Mouse (Mus musculus): ENCODE measurements around the gene Pik3ap1. TPM values are rescaled to one million over a fixed set of nuclear protein-coding genes. Genes with fewer than 3 reads are reported as not detected.
"Not testable (repeated sequence)": the region's sequence is repeated elsewhere in the genome, so short reads cannot be mapped to it uniquely, and the experiment has no call there.

Gene Pik3ap1
- polyA plus RNA-seq, 1 experiment from 2014 or later = 2.8 TPM

DNA sequence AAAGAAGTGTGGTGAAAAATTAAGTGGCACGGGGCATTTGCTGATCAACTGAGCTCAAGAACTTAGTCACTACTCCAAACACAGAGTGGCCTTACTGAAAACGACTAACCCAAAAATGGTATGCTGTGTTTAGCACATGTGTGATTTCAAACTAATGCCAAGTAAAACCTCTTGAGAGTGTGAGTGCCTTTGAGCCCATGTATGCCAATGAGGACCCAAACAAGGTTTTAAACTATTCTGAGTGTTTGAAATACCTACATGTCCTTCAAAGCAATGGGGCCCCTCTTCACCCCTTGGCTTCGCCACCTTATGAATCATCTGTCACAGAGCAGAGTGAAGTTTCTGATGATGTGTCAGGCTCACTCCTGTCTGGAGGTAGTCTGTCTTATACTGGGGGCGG is 61.8 kb downstream of the Pik3ap1 start:
- ATAC-seq (ENCODE audit: borderline replicate concordance, extremely low read depth, low FRiP score, low TSS enrichment) = peak; percentile 42; the same call in 1 of the 2 replicates
- Histone ChIP-seq H3K4me2 (no peak overlapping the region), H3K27ac (no peak overlapping the region), H3K4me1 (no peaks in the 10 kb centered on the region), H3K27me3 (no peaks in the 10 kb centered on the region), H3K9ac (no peak overlapping the region), H3K9me3 (no peaks in the 10 kb centered on the region), H3K36me3 (no peaks in the 10 kb centered on the region), H3K4me3 (no peak overlapping the region)
- WGBS = 37% methylated on average over 4 of the region's 4 CpGs

DNA sequence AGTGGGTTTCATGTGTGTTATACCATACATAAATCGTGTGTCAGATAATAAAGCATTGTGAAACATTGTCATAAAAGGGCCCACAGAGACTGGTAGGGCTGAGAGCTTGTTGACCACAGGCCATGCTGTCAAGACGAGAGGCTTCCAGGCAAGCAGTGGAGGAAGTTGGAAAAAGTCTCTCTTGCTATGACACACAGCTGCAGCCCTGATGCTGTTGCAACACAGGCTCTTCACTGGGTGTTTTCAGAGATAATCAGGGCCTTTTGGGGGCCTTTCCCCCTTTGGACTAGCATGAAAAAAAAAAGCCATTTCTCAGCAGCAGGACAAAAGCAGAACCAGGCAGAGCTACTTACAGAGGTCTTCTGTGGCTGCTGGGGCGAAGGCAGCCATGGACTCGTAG is 63.8 kb downstream of the Pik3ap1 start:
- Histone ChIP-seq H3K9ac (no peak overlapping the region), H3K36me3 (no peaks in the 10 kb centered on the region), H3K27ac (no peak overlapping the region), H3K9me3 (no peaks in the 10 kb centered on the region), H3K4me1 (no peaks in the 10 kb centered on the region), H3K4me2 (no peak overlapping the region), H3K27me3 (no peaks in the 10 kb centered on the region), H3K4me3 (no peak overlapping the region)
- ATAC-seq (ENCODE audit: borderline replicate concordance, extremely low read depth, low FRiP score, low TSS enrichment) = no peak
- WGBS = 74% methylated on average over 4 of the region's 4 CpGs

DNA sequence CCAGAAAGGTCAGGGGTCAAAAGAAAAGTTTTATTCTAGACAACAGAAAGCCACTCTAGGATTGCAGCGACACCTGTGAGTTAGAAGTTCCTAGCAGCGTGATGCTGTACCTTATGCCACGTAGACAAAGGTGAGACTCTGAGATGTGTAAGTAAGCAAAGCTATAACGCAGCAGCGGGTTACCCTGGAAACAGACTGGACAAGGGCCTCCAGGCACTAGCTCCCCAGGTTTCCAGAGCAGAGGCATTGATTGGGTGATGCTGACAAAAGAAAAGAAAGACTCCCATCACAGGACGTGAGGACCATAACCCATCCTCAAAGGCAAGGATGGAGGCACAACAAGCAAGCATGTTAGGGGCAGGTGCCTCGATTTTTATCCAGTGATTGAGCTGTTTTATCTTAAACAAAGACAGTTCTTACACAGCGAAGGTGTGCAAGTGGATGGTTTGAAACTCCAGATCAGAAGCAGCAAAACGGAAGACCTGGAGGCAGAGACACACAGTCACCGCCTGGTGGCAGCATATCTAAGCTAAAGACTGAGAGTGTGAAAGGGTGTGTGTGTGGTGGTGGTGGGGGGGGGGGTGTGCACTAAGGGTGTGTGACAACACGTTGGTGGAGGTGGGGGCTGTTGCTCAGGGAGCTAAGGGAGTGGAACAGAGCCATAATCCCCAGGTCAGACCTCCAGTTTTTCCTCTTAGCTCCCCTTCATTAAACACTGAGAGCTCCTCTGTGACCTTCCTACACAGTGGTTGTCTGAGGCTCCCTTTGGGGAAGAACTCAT is 67.4 kb downstream of the Pik3ap1 start:
- Histone ChIP-seq H3K36me3 (no peaks in the 10 kb centered on the region), H3K9me3 (no peaks in the 10 kb centered on the region), H3K27me3 (no peaks in the 10 kb centered on the region), H3K9ac (no peak overlapping the region), H3K27ac (no peak overlapping the region), H3K4me2 (no peak overlapping the region), H3K4me1 (no peaks in the 10 kb centered on the region), H3K4me3 (no peak overlapping the region)
- no peak for ATAC-seq (ENCODE audit: borderline replicate concordance, extremely low read depth, low FRiP score, low TSS enrichment)
- 35% methylated on average over 11 of the region's 11 CpGs for WGBS

DNA sequence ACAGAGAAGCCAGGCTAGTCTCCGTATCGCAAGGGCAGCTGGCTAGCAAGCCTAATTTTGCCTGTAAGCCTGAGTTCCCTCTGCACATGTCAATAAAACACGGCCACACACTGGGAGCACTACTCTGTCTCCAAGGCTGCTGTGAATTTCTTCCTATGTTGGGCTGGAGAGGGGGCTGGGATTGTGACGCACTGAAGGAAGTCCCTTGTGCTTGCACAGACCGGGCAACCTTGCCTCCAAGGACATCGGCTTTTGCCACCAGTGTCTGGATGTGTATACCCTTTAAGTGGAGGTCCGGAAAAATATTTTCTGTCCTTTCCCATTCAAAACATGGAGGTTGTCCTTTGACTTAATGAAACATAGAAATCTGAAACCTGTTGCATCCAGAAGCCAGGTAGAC is 70.2 kb downstream of the Pik3ap1 start:
- Histone ChIP-seq H3K4me2 (no peak overlapping the region), H3K4me3 (no peak overlapping the region), H3K27ac (no peak overlapping the region), H3K9ac (no peak overlapping the region), H3K4me1 (peaks cover 7% of the 10 kb centered on the region), H3K36me3 (no peaks in the 10 kb centered on the region), H3K27me3 (no peaks in the 10 kb centered on the region), H3K9me3 (no peaks in the 10 kb centered on the region)
- ATAC-seq (ENCODE audit: borderline replicate concordance, extremely low read depth, low FRiP score, low TSS enrichment) = no peak
- WGBS = 76% methylated on average over 7 of the region's 7 CpGs

DNA sequence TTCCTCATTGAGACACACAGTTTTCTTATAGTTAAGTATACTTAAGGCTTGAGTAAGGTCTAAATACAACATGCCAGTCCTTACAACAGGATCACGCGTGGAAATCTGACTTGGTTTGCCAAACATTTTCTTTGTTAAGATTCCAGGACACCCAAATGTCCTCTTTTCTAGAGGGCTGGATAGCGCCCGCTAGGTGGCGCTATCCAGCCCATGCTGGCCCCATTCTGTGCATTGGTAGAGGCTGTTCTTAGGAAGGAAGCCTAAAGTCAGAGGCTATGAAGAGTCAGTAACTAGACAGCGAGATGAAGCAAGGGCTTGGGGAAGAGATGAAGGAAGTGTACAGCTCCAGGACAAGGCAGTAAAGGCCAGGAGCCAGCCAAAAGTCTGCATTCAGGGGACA is 71.2 kb downstream of the Pik3ap1 start:
- 23% methylated on average over 6 of the region's 6 CpGs for WGBS
- ATAC-seq (ENCODE audit: borderline replicate concordance, extremely low read depth, low FRiP score, low TSS enrichment) = no peak
- Histone ChIP-seq H3K4me2 (no peak overlapping the region), H3K27ac (no peak overlapping the region), H3K27me3 (no peaks in the 10 kb centered on the region), H3K4me1 (peaks cover 7% of the 10 kb centered on the region), H3K9ac (no peak overlapping the region), H3K4me3 (no peak overlapping the region), H3K9me3 (no peaks in the 10 kb centered on the region), H3K36me3 (no peaks in the 10 kb centered on the region)

DNA sequence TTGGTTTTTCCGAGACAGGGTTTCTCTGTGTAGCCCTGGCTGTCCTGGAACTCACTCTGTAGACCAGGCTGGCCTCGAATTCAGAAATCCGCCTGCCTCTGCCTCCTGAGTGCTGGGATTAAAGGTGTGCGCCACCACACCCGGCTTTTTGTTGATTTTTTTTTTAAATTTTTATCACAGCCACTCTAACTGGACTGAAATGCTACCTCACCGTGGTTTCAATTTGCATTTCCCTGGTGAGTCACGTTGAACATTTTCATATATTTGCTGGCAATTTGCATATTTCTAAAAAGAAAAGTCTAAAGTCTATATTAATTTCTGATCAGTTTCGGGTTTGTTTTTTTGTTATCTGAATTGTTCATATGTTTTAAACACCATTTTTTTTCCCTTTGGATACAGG is 72.3 kb downstream of the Pik3ap1 start:
- not testable (repeated sequence) for H3K27ac ChIP-seq; ATAC-seq (ENCODE audit: borderline replicate concordance, extremely low read depth, low FRiP score, low TSS enrichment); H3K36me3 ChIP-seq; H3K9ac ChIP-seq; H3K4me1 ChIP-seq; H3K4me2 ChIP-seq; H3K4me3 ChIP-seq; H3K27me3 ChIP-seq; H3K9me3 ChIP-seq
- WGBS = 84% methylated on average over 8 of the region's 8 CpGs

DNA sequence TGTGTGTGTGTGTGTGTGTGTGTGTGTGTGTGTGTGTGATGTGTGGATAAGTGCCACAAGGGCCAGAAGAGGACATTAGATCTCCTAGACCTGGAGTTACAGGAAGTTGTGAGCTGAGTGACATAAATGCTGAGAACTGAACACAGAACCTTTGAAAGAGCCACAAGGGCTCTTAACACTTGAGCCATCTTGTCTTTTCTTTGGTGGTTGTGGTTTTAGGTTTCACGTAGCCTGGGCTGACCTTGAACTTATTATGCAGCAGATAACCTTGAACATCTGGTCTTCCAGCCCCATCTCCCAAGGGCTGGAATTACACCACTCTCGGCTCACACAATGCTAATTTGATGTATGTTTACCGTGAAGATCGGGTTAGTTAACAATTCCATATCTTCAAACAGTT is 72.9 kb downstream of the Pik3ap1 start:
- WGBS = 65% methylated on average over 4 of the region's 4 CpGs
- Histone ChIP-seq H3K4me3 (no peak overlapping the region), H3K9ac (no peak overlapping the region), H3K27me3 (no peaks in the 10 kb centered on the region), H3K36me3 (no peaks in the 10 kb centered on the region), H3K4me2 (no peak overlapping the region), H3K9me3 (no peaks in the 10 kb centered on the region), H3K4me1 (peaks cover 7% of the 10 kb centered on the region), H3K27ac (no peak overlapping the region)
- ATAC-seq (ENCODE audit: borderline replicate concordance, extremely low read depth, low FRiP score, low TSS enrichment) = no peak

DNA sequence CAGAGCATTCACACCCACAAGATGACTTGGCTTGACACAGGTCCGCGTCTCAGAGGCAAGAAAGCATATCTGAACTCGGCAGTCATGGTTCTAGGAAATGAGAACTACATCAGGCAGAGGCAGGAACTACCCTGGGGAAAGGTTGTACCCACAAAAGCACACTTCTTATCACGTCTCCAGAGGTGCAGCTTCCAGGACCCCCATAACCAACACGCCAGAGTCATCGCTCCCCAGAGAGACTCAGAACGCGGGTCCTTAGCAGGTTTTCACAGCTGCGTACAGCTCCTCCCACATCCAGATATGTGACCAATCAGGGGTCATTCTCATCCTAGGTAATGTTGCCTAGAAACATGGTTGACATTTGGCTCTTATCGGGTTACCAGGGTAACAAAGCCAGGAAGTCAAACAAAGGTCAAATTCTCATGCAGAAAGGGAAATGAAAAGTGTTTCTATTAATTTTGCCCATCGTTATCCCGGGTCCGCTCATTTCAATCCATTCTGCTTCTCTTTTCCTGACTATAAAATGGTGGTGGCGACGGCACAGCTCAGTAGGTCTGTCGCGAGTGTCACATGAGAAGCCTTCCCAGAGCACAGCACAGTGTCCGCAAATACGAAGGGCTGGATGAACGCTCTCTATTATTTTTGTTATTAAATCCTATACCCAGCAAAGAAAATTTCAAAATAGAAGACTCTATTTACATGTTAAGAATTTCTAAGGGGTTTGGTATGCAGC is 73.8 kb downstream of the Pik3ap1 start:
- H3K4me1 ChIP-seq = peaks cover 7% of the 10 kb centered on the region
- H3K36me3 ChIP-seq = no peaks in the 10 kb centered on the region
- peak; percentile 65; the same call in 1 of the 2 replicates for ATAC-seq (ENCODE audit: borderline replicate concordance, extremely low read depth, low FRiP score, low TSS enrichment)
- H3K4me2 ChIP-seq = peak overlapping the region; percentile 61
- no peaks in the 10 kb centered on the region for H3K27me3 ChIP-seq
- no peaks in the 10 kb centered on the region for H3K9me3 ChIP-seq
- 4% methylated on average over 20 of the region's 20 CpGs for WGBS
- H3K4me3 ChIP-seq = peak overlapping the region; percentile 28
- no peak overlapping the region for H3K27ac ChIP-seq
- no peak overlapping the region for H3K9ac ChIP-seq

DNA sequence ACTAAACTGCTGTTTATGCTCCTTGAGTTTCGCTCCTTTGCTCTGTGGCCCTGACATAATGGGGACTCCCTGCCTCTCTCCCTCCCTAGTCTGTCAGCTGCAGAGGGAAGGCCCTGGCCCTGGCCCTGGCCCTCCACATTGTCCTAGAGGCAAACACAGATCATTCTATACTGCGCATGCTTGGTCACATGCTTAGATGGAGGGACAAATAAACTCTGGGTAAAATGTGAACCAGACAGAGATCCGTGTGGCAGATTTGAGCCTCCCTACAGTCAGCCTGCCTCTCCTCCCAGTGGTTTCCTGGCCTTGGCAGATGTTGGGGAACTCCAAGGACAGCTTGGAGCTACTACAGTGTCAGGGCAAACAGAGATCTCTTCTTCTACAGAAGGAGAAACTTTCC is 81.0 kb downstream of the Pik3ap1 start:
- Histone ChIP-seq H3K9ac (no peak overlapping the region), H3K4me3 (no peak overlapping the region), H3K36me3 (no peaks in the 10 kb centered on the region), H3K27me3 (no peaks in the 10 kb centered on the region), H3K4me2 (no peak overlapping the region), H3K27ac (no peak overlapping the region), H3K9me3 (no peaks in the 10 kb centered on the region), H3K4me1 (no peaks in the 10 kb centered on the region)
- ATAC-seq (ENCODE audit: borderline replicate concordance, extremely low read depth, low FRiP score, low TSS enrichment) = no peak
- WGBS = 64% methylated on average over 3 of the region's 3 CpGs

DNA sequence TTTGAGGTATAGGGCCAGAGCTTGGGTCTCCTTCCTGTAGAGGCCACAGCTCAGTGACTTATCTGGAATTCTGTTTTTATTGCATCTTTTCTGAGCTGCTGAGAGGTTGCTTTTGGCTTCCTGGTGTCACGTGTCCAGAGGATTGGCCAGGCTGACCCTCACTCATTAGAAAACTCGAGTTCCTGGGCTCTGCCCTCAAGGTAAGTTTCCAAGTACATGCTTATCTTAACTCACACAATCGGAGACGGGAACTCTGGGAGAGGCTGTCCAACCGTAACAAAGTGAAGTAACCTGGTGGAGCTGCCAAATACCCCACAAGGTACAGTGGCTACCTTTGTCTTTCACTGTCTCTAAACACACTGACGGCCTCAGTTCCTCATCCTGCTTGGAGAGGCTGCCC is 81.5 kb downstream of the Pik3ap1 start:
- Histone ChIP-seq H3K9me3 (no peaks in the 10 kb centered on the region), H3K27ac (no peak overlapping the region), H3K4me3 (no peak overlapping the region), H3K27me3 (no peaks in the 10 kb centered on the region), H3K9ac (no peak overlapping the region), H3K4me1 (no peaks in the 10 kb centered on the region), H3K36me3 (no peaks in the 10 kb centered on the region), H3K4me2 (no peak overlapping the region)
- WGBS = 33% methylated on average over 6 of the region's 6 CpGs
- no peak for ATAC-seq (ENCODE audit: borderline replicate concordance, extremely low read depth, low FRiP score, low TSS enrichment)

DNA sequence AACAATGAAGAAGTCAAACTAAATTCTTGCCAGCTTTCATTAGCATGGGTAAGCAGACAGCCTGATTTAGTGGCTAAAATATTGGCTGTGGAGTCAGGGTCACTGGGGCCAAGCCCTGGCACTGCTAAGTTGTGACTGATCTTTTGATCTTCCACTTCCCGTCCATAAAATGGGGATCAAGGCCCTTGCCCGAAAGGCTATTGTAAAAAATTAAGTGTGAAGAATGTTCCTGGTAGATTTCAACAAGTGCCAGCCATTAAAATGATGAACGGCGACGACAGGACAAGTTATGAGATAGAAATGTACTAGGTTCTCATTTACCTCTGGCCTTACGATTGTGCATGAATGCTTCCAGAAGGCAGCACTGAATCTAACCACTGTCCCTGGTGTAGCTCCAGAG is 83.0 kb downstream of the Pik3ap1 start:
- no peak overlapping the region for H3K27ac ChIP-seq
- H3K9me3 ChIP-seq = no peaks in the 10 kb centered on the region
- no peaks in the 10 kb centered on the region for H3K27me3 ChIP-seq
- no peaks in the 10 kb centered on the region for H3K4me1 ChIP-seq
- no peak for ATAC-seq (ENCODE audit: borderline replicate concordance, extremely low read depth, low FRiP score, low TSS enrichment)
- WGBS = 51% methylated on average over 6 of the region's 6 CpGs
- no peak overlapping the region for H3K4me2 ChIP-seq
- H3K36me3 ChIP-seq = no peaks in the 10 kb centered on the region
- H3K9ac ChIP-seq = no peak overlapping the region
- H3K4me3 ChIP-seq = no peak overlapping the region

DNA sequence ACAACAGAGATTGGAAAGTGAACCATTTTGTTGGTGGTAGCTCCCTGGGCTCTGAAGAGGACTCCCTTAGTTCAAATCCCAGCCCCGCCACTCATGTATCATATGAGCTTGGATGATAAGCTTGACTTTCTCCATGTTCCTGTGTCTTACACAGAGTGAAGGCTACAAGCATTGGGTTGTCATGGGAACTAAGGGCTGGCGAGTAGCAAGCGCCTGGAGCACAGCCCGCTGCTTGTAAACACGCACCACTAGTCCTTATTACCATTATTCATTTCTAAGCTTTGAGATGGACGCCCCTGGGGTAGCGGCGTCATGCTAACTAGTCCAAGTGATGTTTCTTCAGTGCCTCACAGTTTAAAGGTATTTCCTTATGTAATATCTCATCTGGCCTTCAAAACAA is 85.5 kb downstream of the Pik3ap1 start:
- Histone ChIP-seq H3K4me3 (no peak overlapping the region), H3K9ac (no peak overlapping the region), H3K36me3 (no peaks in the 10 kb centered on the region), H3K27ac (no peak overlapping the region), H3K4me1 (no peaks in the 10 kb centered on the region), H3K27me3 (no peaks in the 10 kb centered on the region), H3K9me3 (no peaks in the 10 kb centered on the region), H3K4me2 (no peak overlapping the region)
- WGBS = 81% methylated on average over 8 of the region's 8 CpGs
- ATAC-seq (ENCODE audit: borderline replicate concordance, extremely low read depth, low FRiP score, low TSS enrichment) = no peak

All from lung, embryonic 15.5 days (tissue).